Mouse (Mus musculus) cerebellum, adult 11 months (tissue): ENCODE measurements around the gene Cltrn.

Experiments used
- DNase-seq: peaks from one replicate; pipeline ENCODE4 v3.0.0; 2022

The Cltrn gene

DNA sequence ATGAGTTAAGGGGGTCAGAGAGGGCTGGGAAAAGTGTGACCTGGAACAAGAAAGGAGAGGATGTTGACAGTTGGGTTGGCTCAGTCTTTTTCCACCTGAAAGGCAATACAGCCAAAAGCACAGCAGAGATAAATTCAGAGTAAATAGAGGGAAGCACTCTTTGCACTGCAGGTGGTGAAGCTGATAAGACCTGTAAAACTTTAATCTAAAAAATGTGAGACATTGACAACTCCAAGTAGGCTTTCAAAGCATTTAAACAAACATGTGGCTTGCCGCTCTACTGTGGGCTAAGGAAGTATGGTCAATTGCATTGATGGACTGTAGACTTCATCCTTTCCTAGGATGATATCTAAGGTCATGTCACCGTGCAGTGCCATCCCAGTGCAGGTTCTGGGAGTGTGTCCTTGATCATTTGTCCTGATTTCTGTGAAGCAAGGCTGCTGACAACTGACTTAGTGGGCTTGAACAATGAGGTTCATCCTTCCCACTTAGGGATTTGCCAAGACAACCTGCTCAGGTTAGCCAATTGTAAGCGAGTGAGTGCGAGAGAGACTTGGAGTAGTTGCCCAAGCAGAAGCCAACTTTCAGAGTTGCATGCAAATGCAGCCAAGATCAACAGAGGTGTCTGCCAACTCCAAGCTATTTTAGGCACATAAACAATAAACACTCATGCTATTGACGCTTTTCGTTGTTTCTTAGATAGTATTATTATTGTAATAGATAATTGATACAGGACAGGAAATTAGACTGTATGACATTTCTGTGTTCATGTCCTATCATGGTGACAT lies 57.0 kb downstream of the Cltrn start:
- no peak for DNase-seq

DNA sequence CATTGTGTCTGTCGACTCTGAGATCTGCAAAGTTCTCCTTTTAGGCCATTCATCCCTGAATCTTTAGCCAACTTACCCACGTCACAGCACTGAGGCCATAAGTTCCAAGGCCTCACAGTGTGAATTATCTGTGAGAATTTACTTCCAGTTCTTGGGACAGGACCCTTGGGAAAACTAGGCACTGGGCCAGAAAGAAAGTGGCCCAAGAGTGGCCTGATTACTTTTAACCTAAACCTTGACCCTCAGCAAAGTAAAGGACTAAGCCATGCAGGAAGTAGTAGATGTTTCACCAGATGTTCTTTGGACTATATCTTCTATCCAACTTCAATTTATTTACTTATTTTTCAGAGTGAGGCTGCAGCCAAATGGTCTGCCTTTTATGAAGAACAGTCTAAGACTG lies 64.1 kb downstream of the Cltrn start:
- DNase-seq: no peak

DNA sequence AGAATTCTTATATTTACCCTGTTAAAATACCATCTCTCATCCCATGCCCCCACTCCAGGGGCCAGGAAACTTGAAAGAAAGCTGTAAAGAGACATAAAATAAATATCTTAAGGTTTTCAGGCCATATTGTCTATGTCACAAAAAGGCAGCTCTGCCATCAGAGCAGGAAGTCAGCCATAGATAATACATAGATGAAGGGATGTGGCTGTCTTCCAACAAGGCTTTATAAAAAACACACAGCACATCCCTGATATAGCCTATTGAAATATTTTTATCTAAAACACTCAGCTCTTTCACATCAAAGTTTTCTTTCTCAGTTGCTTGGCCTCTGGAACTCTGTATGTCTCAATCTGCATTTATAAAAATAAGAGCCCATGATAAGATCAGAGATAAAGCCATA lies 65.0 kb downstream of the Cltrn start:
- DNase-seq: no peak

DNA sequence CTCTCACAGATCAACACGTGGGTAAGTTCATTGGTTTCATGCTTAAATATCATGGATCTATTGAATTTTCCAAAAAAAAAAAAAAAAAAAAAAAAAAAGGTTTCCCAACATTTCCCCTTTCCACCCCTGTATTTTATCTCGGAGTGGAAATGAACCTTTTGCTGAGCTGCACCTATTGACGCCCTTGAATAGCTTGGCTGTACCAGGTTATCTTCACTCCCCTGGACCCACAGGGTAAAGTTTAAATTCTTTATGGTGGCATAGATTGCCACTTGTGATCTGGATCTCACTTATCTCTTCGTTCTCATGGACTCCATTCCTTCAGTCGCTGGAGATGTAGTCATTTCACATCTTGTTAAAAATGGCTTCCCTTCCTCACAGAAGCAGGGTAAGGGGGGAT lies 66.0 kb downstream of the Cltrn start:
- DNase-seq: no peak

DNA sequence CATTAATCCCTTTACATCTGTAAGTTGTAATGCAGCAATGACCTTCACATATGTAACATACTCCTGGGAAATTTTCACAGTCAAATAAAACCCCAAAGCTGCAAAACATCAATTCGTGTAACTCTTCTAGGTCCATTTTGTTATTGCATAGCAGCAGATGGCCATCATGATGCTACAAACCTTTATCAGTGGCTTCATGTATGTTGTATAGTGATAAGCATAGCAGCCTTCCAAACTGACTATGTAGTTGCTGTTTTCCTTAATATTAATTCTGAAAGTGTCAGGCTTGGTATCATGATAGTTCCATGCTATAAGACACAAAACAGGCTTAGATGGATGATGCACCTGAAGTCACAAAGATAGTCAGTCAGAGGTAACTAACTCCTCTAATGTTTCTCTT lies 76.1 kb downstream of the Cltrn start:
- DNase-seq: no peak
